Mouse (Mus musculus): ENCODE measurements around the gene Zfp459.
"Not testable (repeated sequence)": the region's sequence is repeated elsewhere in the genome, so short reads cannot be mapped to it uniquely, and the experiment has no call there.

GRCm38 (mm10) chr13:67437095-67437494, 15.9 kb upstream of the Zfp459 start:
- TF ChIP-seq POLR2A (IDR thresholded peaks at IDR 0.05; ENCODE audit: borderline replicate concordance, extremely low read depth, low read depth, low read length); CTCF (IDR thresholded peaks at IDR 0.05; ENCODE audit: insufficient read depth, low read length): not testable (repeated sequence)

Data from lung, adult 2 months (tissue).